Mouse (Mus musculus) brain, embryonic 18.5 days (tissue): Measurements from ENCODE around the gene Id1.

Experiments used
- DNase-seq: peaks from one replicate; pipeline ENCODE4 v3.0.0-alpha.2; 2012; ENCODE audit warnings: low read depth, low spot score

The Id1 gene

DNA sequence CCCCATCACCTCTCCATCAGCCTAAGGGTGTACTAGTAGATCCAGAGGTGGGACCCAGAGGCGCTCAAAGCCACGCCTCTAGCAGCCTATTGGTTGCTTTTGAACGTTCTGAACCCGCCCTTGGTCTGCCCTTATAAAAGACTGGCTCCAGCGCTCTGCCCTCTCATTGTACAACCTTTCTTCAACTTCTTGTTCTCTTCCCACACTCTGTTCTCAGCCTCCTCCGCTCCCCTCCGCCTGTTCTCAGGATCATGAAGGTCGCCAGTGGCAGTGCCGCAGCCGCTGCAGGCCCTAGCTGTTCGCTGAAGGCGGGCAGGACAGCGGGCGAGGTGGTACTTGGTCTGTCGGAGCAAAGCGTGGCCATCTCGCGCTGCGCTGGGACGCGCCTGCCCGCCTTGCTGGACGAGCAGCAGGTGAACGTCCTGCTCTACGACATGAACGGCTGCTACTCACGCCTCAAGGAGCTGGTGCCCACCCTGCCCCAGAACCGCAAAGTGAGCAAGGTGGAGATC lies at the start of gene Id1:
Gene Id1 (plus strand): TSS at position 162 of the 512 bp plus-strand sequence.
- DNase-seq, result no peak

DNA sequence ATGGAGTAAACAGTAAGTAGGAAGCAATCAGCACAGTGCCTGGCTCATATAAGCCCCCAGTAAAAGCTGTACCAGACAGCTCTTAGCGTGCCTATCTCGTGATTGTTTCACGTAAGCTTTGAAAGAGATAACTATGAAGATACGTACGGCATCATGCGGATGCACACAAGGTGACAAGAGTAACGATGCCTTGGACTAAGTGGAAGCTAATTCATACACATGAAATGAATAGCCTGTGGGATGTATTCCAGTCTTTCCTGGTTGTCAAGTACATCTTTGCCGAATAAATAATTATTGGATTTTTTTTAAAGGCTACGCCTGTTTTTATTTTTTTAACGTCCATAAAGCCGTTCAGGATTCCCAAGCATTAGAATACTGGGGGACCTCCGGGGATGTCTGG lies 49.7 kb upstream of the Id1 start:
- no peak for DNase-seq

DNA sequence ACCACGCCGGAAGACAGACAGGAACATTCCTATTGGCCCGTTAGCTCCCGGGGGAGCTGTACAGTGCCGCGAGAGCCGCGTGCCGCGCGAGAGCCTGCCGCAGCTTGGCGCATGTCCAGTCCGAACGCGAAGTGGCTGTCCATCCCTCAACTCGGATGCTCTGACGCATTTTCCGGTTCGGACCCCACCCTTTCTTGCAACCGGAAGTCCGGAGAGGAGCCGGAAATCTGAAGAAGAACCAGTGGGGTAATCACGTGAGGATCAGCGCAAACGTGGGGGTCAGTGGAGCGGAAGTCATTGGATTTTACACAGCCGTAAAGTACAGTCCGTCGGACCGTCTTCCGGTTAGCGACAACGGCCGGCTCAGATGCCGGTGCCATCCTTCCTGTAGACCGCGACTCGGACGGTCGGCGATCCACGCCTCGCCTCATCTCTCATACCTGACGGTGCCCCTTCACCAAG lies 49.2 kb upstream of the Id1 start, which contains the start of gene Mcts2:
Gene Mcts2 (plus strand): TSS at position 230 of the 462 bp plus-strand sequence.
- peak; percentile 94 for DNase-seq

GRCm38 (mm10) chr2:152691564-152692217 lies 44.4 kb upstream of the Id1 start:
- no peak for DNase-seq

DNA sequence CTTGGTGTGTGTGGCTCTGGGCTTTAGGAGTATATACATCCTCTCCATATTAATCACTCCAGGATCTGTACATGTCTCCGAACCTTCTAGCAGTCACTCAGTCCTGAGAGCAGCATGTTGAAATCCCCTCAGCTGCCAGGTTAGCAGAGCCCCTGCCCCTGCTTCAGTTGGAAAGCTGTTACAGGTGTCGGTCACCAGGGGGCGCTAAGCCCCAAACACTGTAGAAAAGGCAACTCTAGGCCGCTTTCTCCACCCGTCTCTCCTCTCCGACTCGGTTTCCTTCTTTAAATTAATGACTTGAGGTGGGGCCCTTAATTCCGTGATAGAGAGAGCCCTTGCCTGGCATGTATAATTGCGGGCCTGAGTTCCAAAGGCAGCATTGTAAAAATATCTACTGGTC lies 42.8 kb upstream of the Id1 start:
- DNase-seq, result no peak

DNA sequence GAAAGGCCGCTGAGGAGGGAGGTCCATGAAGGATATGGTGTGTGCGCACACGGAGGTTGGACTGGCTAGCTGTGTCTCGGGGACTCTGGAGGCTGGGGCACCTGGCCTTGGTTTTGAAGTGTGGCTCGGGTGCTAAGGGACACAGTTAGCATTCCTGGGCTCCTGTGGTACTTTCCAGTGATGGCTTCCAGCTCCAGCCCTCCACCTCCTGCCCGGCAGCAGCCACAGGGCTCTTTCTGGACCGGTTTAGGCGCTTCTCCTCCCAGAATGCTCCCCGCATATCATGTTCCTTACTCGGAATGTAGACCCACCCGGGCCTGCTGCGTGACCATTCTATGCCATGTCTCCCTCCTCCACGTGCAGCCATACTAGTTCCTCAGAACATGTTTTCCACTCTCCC lies 42.3 kb upstream of the Id1 start:
- no peak for DNase-seq

- DNase-seq, result no peak
Observed at GRCm38 (mm10) chr2:152694708-152695107, 41.3 kb upstream of the Id1 start.

- no peak for DNase-seq
Observed at GRCm38 (mm10) chr2:152696016-152696415, 40.0 kb upstream of the Id1 start.

GRCm38 (mm10) chr2:152696476-152697164 lies 39.4 kb upstream of the Id1 start:
- DNase-seq, result no peak

- no peak for DNase-seq
Observed at GRCm38 (mm10) chr2:152700138-152700537, 35.9 kb upstream of the Id1 start.

GRCm38 (mm10) chr2:152700725-152701124 lies 35.3 kb upstream of the Id1 start:
- DNase-seq, result no peak

DNA sequence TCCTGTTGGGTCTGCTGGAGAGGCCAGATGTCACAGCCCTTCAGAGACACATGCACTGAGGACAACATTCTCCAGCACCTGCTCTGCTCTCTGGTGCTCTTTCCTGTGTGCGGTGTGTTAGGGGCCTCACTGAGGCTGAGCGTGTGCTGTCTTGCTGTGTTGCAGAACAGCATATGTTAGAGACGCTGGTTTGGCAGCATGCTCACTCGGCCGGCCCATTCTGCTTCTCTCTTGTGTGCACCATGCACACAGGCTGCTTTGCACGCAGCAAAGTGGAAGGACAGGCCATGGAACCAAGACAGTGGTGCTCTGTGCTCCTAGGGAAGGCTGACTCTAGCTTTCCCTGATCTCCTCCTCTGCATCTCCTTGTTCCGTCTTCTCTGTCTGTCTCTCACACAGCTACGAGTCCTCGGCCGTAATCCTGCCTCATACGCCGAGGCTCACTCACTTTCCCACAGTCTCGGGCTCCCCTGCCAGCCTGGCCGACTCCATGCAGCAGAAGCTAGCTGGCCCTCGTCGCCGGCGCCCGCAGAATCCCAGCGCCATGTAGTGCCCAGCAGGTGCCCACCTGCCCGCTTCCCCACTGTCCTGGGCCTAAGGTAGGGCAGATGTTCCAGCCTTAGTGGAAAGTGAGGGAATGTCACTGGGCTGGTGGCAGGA lies 32.3 kb upstream of the Id1 start:
- DNase-seq, result no peak

DNA sequence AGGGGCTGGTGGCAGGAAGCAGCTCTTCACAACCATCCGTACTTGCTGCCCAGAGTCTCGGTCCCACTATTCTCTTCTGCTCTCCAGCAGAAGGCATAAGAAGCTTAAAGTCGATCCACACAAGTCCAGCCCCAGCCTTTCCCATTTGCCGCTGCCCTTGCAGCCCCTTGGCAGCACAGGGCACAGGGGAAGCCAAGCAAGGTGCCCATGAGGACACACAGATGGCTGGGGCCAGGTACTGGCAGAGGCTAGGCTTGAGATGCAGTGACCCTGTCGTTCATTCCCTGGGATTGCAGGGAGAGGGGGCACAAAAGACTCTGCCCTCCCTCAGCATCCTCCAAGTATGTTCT lies 31.8 kb upstream of the Id1 start:
- DNase-seq, result no peak

DNA sequence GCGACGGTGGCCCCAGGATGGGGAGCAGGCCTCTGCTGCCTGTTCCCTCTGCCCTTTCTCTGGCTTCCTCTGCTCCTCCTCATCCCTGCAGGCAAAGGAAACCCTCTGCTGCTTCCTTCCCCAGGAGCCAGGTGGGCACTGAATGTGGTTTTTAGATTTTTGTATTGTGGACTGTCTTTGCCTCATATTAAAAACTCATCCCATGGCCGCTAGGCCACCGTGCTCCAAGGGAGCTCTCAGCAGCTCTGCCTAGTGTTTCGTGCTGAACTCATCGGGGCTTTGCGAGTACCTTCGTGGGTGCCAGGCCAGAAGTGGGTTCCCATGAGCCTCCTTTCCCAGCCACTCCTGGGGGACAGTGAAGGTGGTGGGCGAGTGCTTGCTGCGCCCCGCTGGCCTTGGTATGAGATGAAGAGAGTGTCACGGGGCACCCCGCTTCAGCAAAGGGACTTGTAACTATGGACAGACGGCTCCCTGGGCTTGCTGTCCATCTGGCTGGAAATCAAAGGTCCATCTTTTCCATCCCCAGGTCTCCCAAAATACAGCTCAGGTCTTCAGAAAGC lies 31.2 kb upstream of the Id1 start:
- DNase-seq, result no peak

DNA sequence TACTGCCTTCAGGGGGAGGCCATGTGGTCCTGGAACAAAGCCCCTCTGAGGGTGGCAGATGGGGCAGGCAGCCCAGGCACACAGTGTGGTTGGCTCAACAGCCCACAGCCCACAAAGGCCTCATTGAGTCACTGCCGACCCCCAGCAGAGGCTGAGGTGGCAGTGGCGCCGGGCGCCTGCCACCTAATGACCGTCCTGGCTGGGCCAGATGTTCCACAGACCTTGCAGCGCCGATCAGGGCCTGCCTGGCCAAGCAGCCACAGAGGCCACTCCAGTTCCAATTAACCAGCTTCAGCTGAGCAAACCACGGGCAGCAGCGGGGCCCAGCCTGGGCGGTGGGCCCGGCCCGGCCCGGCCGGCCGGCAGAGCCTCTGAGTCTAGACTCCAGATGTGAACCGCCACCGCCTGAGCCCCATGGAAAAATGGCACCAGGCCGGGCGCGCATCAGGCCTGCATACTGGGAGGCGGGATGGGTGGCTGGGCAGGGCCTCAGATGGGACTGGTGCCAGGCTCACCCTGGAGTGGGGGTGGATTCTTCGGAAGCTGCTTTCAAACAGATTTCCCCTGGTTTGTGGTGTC lies 30.0 kb upstream of the Id1 start:
- DNase-seq, result no peak

DNA sequence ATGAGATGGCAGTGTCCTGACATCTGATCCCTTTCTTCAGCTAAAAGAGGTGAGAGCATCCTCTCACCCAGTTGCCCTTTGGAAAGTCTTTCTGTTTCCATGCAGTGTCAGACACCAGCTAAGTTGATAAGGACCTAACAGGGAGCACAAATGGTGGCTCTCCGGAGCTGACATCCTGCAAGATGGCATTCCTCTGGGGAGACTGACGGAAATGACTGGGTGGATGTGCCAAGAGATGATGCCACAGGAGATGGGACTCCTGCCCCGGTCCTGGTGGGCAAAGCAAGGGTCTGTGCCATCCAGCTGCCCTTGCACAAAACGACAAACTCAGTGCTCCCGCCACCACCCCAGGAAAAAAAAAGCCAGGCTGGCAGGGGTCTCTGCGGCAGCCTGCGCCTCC lies 28.9 kb upstream of the Id1 start:
- no peak for DNase-seq

DNA sequence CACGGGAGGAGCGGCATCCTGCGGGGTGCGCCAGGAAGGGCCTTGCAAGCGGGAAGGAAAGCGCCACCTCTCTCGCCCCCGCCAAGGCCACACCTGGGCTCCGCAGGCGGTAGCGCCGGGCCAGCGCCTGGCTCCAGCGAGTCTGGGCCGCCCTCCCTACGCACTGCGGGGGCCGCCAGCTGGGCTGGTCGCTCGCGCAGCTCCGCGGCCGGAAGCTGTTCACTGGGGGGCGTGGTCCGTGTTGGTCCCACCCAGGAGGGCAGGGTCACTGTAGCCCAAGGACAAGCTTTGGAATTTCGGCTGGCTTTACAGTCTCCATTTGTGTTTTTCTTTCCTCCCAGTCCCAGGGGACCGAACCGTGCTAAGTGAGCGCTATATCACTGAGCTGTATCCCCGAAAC lies 28.4 kb upstream of the Id1 start:
- DNase-seq, result peak; percentile 51

DNA sequence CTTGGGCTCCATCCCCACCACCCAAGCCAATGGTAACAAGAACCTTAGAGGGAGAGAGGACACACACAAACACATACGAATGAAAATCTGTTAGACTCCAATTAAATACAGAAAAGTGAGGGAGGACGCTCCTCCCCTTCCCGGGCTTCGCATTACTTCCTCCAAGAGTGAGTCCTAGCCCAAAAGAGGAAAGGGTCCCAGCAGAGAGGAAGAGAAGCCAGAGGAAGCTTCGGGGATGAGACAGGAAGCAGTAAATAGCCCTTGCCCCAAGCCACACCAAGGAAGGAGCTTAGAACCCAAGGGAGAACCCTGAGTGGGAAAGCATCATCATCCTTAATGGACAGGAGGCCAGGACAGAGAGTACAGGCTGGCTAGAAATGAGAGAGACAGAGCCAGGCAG lies 27.0 kb upstream of the Id1 start:
- DNase-seq, result no peak

- no peak for DNase-seq
Observed at GRCm38 (mm10) chr2:152716241-152716772, 19.7 kb upstream of the Id1 start.

GRCm38 (mm10) chr2:152717652-152718051 lies 18.4 kb upstream of the Id1 start:
- no peak for DNase-seq

GRCm38 (mm10) chr2:152718076-152718475 lies 18.0 kb upstream of the Id1 start:
- DNase-seq, result no peak
